Mouse (Mus musculus): ENCODE measurements around the gene Pex6. TPM values are rescaled to one million over a fixed set of nuclear protein-coding genes. Genes with fewer than 3 reads are reported as not detected.
A peak's percentile ranks its signal among the peaks of the same experiment; 100 is the strongest.

Gene Pex6
- polyA plus RNA-seq, 1 experiment, result 68.2 TPM

DNA sequence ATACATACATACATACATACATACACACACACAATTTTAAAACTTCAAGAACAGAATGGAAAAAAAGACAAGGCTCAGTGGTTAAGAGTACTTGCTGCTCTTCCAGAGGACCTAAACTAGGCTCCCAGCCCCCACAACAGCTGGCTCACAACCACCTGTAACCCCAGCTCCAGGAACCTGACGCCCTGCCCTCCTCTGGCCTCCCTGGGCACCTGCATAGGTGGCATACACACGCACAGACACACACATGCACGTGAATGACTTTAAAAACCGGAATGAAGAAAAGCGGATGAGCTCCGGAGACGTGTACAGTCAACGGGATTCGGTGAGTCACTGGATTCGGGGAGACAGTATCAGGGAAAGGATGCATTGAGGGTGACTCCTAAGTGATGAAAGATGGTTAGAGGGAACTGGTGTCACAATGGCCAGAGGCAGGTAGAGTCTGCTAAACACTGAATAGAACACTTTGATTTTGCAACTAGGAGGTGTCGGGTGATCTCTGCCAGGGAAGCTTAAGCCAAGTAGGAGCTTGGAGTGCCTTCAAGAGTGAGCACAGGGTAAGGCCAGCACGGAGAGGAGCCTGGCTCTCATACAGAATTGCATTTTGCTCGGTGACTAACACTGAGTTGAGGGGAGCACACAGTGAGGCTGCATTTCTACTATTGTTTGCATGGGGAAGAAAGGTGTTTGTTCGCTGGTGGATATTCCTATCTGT is 4.7 kb upstream of the Pex6 start:
- Histone ChIP-seq H3K4me1 (ENCODE audit: control insufficient read depth, insufficient read depth, low read length) (peaks cover 3% of the 10 kb centered on the region; the same call in 1 of the 2 replicates), H3K4me3 (ENCODE audit: insufficient read depth, low read depth, low read length) (no peak overlapping the region), H3K27me3 (replicated peaks; ENCODE audit: control insufficient read depth, insufficient read depth, low read length) (no peaks in the 10 kb centered on the region), H3K36me3 (ENCODE audit: control insufficient read depth, insufficient read depth, low read length) (no peaks in the 10 kb centered on the region), H3K27ac (ENCODE audit: insufficient read depth, low read depth, low read length) (no peak overlapping the region)
- TF ChIP-seq POLR2A (IDR thresholded peaks at IDR 0.05; ENCODE audit: low read depth, low read length) (no peak), CTCF (conservative IDR thresholded peaks at IDR 0.05; ENCODE audit: insufficient read depth, insufficient read length, low read depth, low read length) (no peak)
- no peak for DNase-seq
- 94% methylated on average over 14 of the region's 14 CpGs for WGBS

- H3K27me3 ChIP-seq (replicated peaks; ENCODE audit: control insufficient read depth, insufficient read depth, low read length), result no peaks in the 10 kb centered on the region
- no peaks in the 10 kb centered on the region for H3K36me3 ChIP-seq (ENCODE audit: control insufficient read depth, insufficient read depth, low read length)
- no peak for TF ChIP-seq CTCF (conservative IDR thresholded peaks at IDR 0.05; ENCODE audit: insufficient read depth, insufficient read length, low read depth, low read length)
- no peak for TF ChIP-seq POLR2A (IDR thresholded peaks at IDR 0.05; ENCODE audit: low read depth, low read length)
- H3K4me1 ChIP-seq (ENCODE audit: control insufficient read depth, insufficient read depth, low read length), result peaks cover 5% of the 10 kb centered on the region; the same call in 1 of the 2 replicates
- peak overlapping the region; percentile 17; the same call in 1 of the 2 replicates for H3K27ac ChIP-seq (ENCODE audit: insufficient read depth, low read depth, low read length)
- WGBS, result under 1% methylated on average over 76 of the region's 76 CpGs
- peak; percentile 67 for DNase-seq
- H3K4me3 ChIP-seq (ENCODE audit: insufficient read depth, low read depth, low read length), result peak overlapping the region; percentile 82
Measured at GRCm38 (mm10) chr17:46711612-46712271, 479 bp downstream of the Pex6 start.

DNA sequence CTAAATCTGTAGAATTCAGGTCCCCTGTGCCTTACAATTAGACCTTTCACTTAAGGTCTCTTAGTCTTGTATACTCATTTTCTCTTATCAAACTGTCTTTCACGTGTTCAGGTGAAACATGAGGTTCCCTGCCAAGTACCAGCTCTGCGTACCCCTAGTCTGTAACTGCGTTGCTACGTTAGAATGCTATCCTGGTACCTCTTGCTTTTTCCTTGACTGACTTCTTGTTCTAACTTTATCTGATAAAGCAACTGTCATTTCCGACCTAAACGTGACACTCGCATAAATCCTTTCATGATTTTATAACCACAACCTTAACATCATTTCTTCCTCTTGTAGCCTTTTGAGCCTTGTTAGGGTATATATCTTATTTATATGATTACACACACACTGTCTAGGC is 1.2 kb downstream of the Pex6 start:
- Histone ChIP-seq H3K4me1 (ENCODE audit: control insufficient read depth, insufficient read depth, low read length) (peaks cover 5% of the 10 kb centered on the region; the same call in 1 of the 2 replicates), H3K27ac (ENCODE audit: insufficient read depth, low read depth, low read length) (no peak overlapping the region)
- DNase-seq, result no peak

DNA sequence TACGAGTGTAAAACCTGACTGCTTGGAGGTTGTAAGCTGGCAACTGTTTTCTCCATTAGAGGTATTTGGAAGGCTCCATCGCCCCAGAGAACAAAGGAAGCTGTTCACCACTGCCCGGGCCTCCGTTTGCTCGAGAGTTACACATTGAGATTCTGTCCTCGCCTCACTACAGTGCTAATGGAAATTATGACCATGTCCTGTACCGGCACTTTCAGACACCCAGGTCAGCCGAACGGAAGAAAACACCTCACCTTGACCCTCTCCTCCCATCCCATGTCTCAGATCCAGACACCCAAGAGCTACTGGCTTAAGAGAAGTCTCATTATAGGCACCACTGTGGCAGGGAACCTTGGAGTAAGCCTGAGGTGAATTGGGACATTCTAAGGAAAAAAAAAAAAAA is 2.6 kb downstream of the Pex6 start:
- no peak overlapping the region for H3K4me3 ChIP-seq (ENCODE audit: insufficient read depth, low read depth, low read length)
- H3K36me3 ChIP-seq (ENCODE audit: control insufficient read depth, insufficient read depth, low read length), result no peaks in the 10 kb centered on the region
- WGBS, result 80% methylated on average over 9 of the region's 9 CpGs
- H3K27ac ChIP-seq (ENCODE audit: insufficient read depth, low read depth, low read length), result no peak overlapping the region
- no peaks in the 10 kb centered on the region for H3K27me3 ChIP-seq (replicated peaks; ENCODE audit: control insufficient read depth, insufficient read depth, low read length)
- TF ChIP-seq CTCF (conservative IDR thresholded peaks at IDR 0.05; ENCODE audit: insufficient read depth, insufficient read length, low read depth, low read length), result no peak
- TF ChIP-seq POLR2A (IDR thresholded peaks at IDR 0.05; ENCODE audit: low read depth, low read length), result no peak
- H3K4me1 ChIP-seq (ENCODE audit: control insufficient read depth, insufficient read depth, low read length), result peaks cover 5% of the 10 kb centered on the region; the same call in 1 of the 2 replicates
- no peak for DNase-seq

More for the DNA sequence above, 1.2 kb downstream of the Pex6 start:
- Histone ChIP-seq H3K4me3 (ENCODE audit: insufficient read depth, low read depth, low read length) (peak overlapping the region; percentile 82; the same call in 1 of the 2 replicates), H3K27me3 (replicated peaks; ENCODE audit: control insufficient read depth, insufficient read depth, low read length) (no peaks in the 10 kb centered on the region), H3K36me3 (ENCODE audit: control insufficient read depth, insufficient read depth, low read length) (no peaks in the 10 kb centered on the region)
- TF ChIP-seq CTCF (conservative IDR thresholded peaks at IDR 0.05; ENCODE audit: insufficient read depth, insufficient read length, low read depth, low read length) (no peak), POLR2A (IDR thresholded peaks at IDR 0.05; ENCODE audit: low read depth, low read length) (no peak)
- 46% methylated on average over 7 of the region's 7 CpGs for WGBS

GRCm38 (mm10) chr17:46714756-46715481 is 3.7 kb downstream of the Pex6 start:
- no peaks in the 10 kb centered on the region for H3K36me3 ChIP-seq (ENCODE audit: control insufficient read depth, insufficient read depth, low read length)
- TF ChIP-seq CTCF (conservative IDR thresholded peaks at IDR 0.05; ENCODE audit: insufficient read depth, insufficient read length, low read depth, low read length), result no peak
- no peak for TF ChIP-seq POLR2A (IDR thresholded peaks at IDR 0.05; ENCODE audit: low read depth, low read length)
- peak; percentile 28 for DNase-seq
- no peak overlapping the region for H3K27ac ChIP-seq (ENCODE audit: insufficient read depth, low read depth, low read length)
- H3K4me1 ChIP-seq (ENCODE audit: control insufficient read depth, insufficient read depth, low read length), result peaks cover 5% of the 10 kb centered on the region; the same call in 1 of the 2 replicates
- no peaks in the 10 kb centered on the region for H3K27me3 ChIP-seq (replicated peaks; ENCODE audit: control insufficient read depth, insufficient read depth, low read length)
- WGBS, result 90% methylated on average over 11 of the region's 11 CpGs
- H3K4me3 ChIP-seq (ENCODE audit: insufficient read depth, low read depth, low read length), result no peak overlapping the region

DNA sequence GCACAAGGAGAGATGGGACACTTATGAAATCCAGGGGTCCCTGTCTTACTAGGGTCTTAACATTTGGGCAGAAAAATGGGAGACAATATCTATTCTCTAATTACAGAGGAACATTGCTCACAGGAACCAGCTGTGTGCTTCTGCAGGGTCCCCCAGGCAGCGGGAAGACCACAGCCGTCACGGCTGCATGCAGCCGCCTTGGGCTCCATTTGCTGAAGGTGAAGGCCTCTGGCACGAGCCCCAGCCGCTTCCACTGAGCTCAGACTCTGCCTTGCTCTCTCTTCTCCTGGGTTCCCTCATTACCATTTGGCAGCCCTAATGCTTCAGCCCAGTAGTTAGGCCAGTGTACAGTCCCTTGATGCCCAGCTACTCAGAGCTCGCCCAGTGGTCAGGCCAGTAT is 9.8 kb downstream of the Pex6 start:
- Histone ChIP-seq H3K27ac (ENCODE audit: insufficient read depth, low read depth, low read length) (no peak overlapping the region), H3K36me3 (ENCODE audit: control insufficient read depth, insufficient read depth, low read length) (peaks cover 2% of the 10 kb centered on the region; the same call in 1 of the 2 replicates), H3K4me3 (ENCODE audit: insufficient read depth, low read depth, low read length) (no peak overlapping the region), H3K4me1 (ENCODE audit: control insufficient read depth, insufficient read depth, low read length) (no peaks in the 10 kb centered on the region), H3K27me3 (replicated peaks; ENCODE audit: control insufficient read depth, insufficient read depth, low read length) (no peaks in the 10 kb centered on the region)
- TF ChIP-seq CTCF (conservative IDR thresholded peaks at IDR 0.05; ENCODE audit: insufficient read depth, insufficient read length, low read depth, low read length) (no peak), POLR2A (IDR thresholded peaks at IDR 0.05; ENCODE audit: low read depth, low read length) (no peak)
- no peak for DNase-seq
- WGBS, result 90% methylated on average over 7 of the region's 7 CpGs
